Mouse (Mus musculus): Measurements from ENCODE around the gene Cops7b. TPM values are rescaled to one million over a fixed set of nuclear protein-coding genes. Genes with fewer than 3 reads are reported as not detected.

Cops7b gene
- polyA plus RNA-seq, 1 experiment: 19.4 TPM

GRCm38 (mm10) chr1:86610954-86611353 is 28.2 kb downstream of the Cops7b start:
- Histone ChIP-seq H3K4me1 (ENCODE audit: control insufficient read depth, insufficient read depth, low read length) (no peaks in the 10 kb centered on the region), H3K4me3 (replicated peaks; ENCODE audit: control insufficient read depth, low read depth, low read length) (no peak overlapping the region), H3K27ac (ENCODE audit: control insufficient read depth, insufficient read depth, low read depth, low read length, poor library complexity) (no peak overlapping the region)
- 86% methylated on average over 1 of the region's 1 CpGs for WGBS
- TF ChIP-seq CTCF (IDR thresholded peaks at IDR 0.05; ENCODE audit: control insufficient read depth, insufficient read depth, low read length): no peak
- no peak for TF ChIP-seq POLR2A (IDR thresholded peaks at IDR 0.05; ENCODE audit: borderline replicate concordance, control insufficient read depth, low read depth, low read length)

- 83% methylated on average over 1 of the region's 1 CpGs for WGBS
- Histone ChIP-seq H3K27ac (ENCODE audit: control insufficient read depth, insufficient read depth, low read depth, low read length, poor library complexity) (no peak overlapping the region), H3K4me3 (replicated peaks; ENCODE audit: control insufficient read depth, low read depth, low read length) (no peak overlapping the region), H3K4me1 (ENCODE audit: control insufficient read depth, insufficient read depth, low read length) (no peaks in the 10 kb centered on the region)
- TF ChIP-seq POLR2A (IDR thresholded peaks at IDR 0.05; ENCODE audit: borderline replicate concordance, control insufficient read depth, low read depth, low read length) (no peak), CTCF (IDR thresholded peaks at IDR 0.05; ENCODE audit: control insufficient read depth, insufficient read depth, low read length) (no peak)
These were observed 29.4 kb downstream of the Cops7b start for GRCm38 (mm10) chr1:86612081-86612480.

DNA sequence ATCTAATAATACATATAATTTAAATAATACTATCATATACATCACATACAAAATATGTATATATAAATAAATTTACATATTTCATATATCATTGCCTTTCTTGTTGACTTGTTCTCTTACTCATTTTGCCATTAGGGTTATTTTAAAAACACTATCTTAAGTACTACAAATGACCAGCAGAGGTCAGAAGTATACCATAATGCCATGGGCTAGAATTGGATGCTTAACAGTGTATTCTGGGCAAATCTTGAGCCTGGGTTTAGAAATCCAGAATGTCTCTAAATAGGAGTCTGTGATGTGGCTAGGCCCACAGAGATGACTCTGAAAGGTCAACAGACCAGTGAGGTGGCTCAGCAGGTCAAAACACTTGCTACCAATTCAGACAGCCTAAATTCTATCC is 31.6 kb downstream of the Cops7b start:
- no peak overlapping the region for H3K27ac ChIP-seq (ENCODE audit: control insufficient read depth, insufficient read depth, low read depth, low read length, poor library complexity)
- no peaks in the 10 kb centered on the region for H3K4me1 ChIP-seq (ENCODE audit: control insufficient read depth, insufficient read depth, low read length)
- no peak overlapping the region for H3K4me3 ChIP-seq (replicated peaks; ENCODE audit: control insufficient read depth, low read depth, low read length)
- no peak for TF ChIP-seq POLR2A (IDR thresholded peaks at IDR 0.05; ENCODE audit: borderline replicate concordance, control insufficient read depth, low read depth, low read length)
- no peak for TF ChIP-seq CTCF (IDR thresholded peaks at IDR 0.05; ENCODE audit: control insufficient read depth, insufficient read depth, low read length)

DNA sequence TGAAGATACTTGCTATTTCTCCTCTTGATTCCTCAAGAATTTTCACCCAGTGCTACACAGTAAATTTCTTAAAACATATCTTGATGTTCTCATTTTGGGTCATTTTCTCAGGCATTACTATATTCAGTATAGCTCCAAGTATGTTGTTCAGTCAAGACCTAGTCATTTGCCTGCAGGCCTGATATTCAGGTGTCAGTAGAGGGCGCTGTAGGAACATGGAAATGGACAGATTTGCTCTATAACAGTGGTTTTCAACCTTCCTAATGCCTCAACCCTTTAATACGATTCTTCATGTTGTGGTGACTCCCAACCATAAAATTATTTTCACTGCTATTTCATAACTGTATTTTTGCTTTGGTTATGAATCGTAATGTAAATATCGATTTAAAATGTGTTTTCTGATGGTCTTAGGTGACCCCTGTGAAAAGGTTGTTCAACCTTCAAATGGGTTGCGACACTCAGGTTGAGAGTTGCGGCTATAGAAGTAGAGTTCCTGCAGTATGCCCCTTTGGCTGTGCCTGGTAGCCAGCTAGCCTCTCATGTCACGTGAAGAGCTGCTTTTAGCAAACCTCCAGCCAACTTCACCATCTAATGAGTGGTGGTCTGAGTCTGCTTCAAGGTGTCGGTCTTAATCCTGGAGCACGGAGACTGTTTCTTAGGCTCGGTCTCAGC is 35.9 kb downstream of the Cops7b start:
- H3K4me3 ChIP-seq (replicated peaks; ENCODE audit: control insufficient read depth, low read depth, low read length): no peak overlapping the region
- TF ChIP-seq POLR2A (IDR thresholded peaks at IDR 0.05; ENCODE audit: borderline replicate concordance, control insufficient read depth, low read depth, low read length) (no peak), CTCF (IDR thresholded peaks at IDR 0.05; ENCODE audit: control insufficient read depth, insufficient read depth, low read length) (peak; percentile 23; the same call in 1 of the 2 replicates)
- no peak overlapping the region for H3K27ac ChIP-seq (ENCODE audit: control insufficient read depth, insufficient read depth, low read depth, low read length, poor library complexity)
- WGBS: 48% methylated on average over 10 of the region's 10 CpGs
- H3K4me1 ChIP-seq (ENCODE audit: control insufficient read depth, insufficient read depth, low read length): no peaks in the 10 kb centered on the region

DNA sequence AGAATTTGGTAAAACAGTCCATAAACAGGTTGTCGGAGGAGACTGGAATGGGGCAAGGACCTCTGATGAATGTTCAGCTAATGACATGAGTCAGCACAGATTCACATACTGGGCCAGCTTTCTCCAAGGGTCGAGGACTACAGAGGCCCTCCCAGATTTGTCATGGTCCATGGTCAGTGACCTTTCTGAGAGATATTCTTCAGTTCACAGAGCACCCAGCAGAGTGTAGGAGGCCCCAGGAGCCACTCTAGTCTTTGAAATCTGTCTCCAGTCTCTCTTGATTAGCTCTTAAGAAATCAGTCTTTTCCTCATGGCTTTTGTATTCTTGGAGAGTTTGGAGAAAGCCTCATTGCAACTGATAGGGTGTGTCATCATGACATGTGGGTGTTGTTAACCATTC is 39.6 kb downstream of the Cops7b start:
- 68% methylated on average over 2 of the region's 2 CpGs for WGBS
- H3K27ac ChIP-seq (ENCODE audit: control insufficient read depth, insufficient read depth, low read depth, low read length, poor library complexity): no peak overlapping the region
- H3K4me1 ChIP-seq (ENCODE audit: control insufficient read depth, insufficient read depth, low read length): no peaks in the 10 kb centered on the region
- TF ChIP-seq POLR2A (IDR thresholded peaks at IDR 0.05; ENCODE audit: borderline replicate concordance, control insufficient read depth, low read depth, low read length) (no peak), CTCF (IDR thresholded peaks at IDR 0.05; ENCODE audit: control insufficient read depth, insufficient read depth, low read length) (no peak)
- no peak overlapping the region for H3K4me3 ChIP-seq (replicated peaks; ENCODE audit: control insufficient read depth, low read depth, low read length)

DNA sequence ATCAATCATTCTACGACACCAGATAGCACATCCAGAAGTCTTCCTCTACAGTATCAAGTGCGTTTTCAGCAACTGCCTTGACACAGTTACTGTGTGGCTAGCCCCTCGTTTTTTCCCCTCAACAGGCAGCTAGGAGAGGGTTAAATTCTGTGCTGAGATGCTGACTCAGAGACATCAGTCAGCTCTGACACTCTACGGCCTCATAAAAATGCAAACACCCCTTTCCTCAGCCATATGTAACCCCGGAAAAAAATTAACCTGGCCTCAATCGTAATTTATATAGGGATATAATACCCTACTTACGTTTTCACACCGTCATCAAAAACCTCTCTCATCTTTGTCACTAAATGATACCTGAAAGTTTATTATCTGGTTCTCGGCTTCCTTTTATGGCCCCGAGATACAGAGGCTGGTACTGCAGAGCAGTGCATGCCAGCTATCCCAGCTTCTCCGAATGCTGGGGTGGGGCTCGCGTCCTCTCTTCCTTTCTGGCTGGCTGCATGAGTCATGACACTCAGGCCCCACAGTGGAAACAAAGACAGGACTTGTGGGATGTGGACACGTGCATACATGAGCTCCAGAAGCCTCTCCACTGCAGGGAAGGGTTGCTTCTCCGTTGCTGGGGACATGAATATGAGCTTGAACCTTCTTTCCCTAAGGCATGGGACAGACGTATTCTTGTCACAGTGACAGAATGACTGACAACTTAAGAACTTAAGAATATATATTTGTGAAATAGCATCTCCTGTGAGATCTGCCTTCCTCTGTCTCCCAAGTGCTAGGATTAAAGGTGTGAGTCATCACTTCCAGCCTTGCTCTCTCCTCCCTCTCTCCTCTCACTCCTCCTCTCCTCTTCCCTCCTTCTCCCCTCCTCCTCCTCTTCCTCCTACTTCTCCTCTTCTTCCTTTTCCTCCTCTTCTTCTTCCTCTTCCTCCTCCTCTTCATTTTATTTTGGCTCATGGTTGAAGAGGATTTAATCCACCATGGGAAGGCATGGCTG is 40.6 kb downstream of the Cops7b start:
- Histone ChIP-seq H3K27ac (ENCODE audit: control insufficient read depth, insufficient read depth, low read depth, low read length, poor library complexity) (no peak overlapping the region), H3K4me3 (replicated peaks; ENCODE audit: control insufficient read depth, low read depth, low read length) (no peak overlapping the region), H3K4me1 (ENCODE audit: control insufficient read depth, insufficient read depth, low read length) (no peaks in the 10 kb centered on the region)
- WGBS: 46% methylated on average over 16 of the region's 16 CpGs
- no peak for TF ChIP-seq CTCF (IDR thresholded peaks at IDR 0.05; ENCODE audit: control insufficient read depth, insufficient read depth, low read length)
- TF ChIP-seq POLR2A (IDR thresholded peaks at IDR 0.05; ENCODE audit: borderline replicate concordance, control insufficient read depth, low read depth, low read length): no peak

DNA sequence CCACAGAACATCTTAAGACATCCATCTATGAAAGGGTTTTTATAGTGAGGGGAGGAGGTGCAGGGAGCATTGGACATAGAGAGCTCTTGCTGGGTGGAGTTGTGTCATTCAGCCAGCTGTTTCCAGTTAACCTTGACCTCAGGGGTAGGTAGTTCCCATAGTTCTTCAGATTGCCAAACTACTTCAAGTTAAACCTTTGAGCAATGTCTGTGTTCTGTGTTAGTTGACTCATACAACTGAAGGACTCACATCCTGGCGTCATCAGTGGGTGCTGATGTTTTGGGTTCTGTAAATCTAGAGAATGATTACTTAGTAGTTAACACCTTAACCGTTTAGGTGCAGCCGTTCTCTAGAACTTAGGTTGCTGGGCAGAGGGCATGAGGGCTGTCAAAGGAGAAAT is 45.6 kb downstream of the Cops7b start:
- no peak overlapping the region for H3K27ac ChIP-seq (ENCODE audit: control insufficient read depth, insufficient read depth, low read depth, low read length, poor library complexity)
- no peak overlapping the region for H3K4me3 ChIP-seq (replicated peaks; ENCODE audit: control insufficient read depth, low read depth, low read length)
- WGBS: 72% methylated on average over 3 of the region's 3 CpGs
- no peaks in the 10 kb centered on the region for H3K4me1 ChIP-seq (ENCODE audit: control insufficient read depth, insufficient read depth, low read length)
- TF ChIP-seq POLR2A (IDR thresholded peaks at IDR 0.05; ENCODE audit: borderline replicate concordance, control insufficient read depth, low read depth, low read length): no peak
- no peak for TF ChIP-seq CTCF (IDR thresholded peaks at IDR 0.05; ENCODE audit: control insufficient read depth, insufficient read depth, low read length)

DNA sequence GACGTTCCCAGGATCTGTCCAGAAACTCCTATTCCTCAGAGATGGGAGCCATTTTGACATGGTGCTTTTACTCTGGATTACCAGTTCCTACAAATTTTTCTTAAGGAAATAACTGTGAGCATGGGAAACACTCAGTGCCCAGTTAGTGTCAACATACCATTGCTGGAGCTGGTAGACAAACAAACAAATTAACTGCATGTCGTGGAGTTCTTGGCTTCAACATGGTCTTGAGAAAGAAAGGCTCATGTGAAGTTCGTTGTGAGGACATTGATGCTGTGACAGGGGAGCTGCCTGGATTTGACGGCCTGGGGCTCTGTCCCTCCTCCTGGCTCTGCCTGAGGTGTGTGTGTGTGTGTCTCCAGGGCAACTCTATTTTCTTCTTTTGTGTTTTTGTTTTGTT is 47.2 kb downstream of the Cops7b start:
- Histone ChIP-seq H3K27ac (ENCODE audit: control insufficient read depth, insufficient read depth, low read depth, low read length, poor library complexity) (no peak overlapping the region), H3K4me1 (ENCODE audit: control insufficient read depth, insufficient read depth, low read length) (no peaks in the 10 kb centered on the region), H3K4me3 (replicated peaks; ENCODE audit: control insufficient read depth, low read depth, low read length) (no peak overlapping the region)
- 78% methylated on average over 4 of the region's 4 CpGs for WGBS
- TF ChIP-seq CTCF (IDR thresholded peaks at IDR 0.05; ENCODE audit: control insufficient read depth, insufficient read depth, low read length) (no peak), POLR2A (IDR thresholded peaks at IDR 0.05; ENCODE audit: borderline replicate concordance, control insufficient read depth, low read depth, low read length) (no peak)
